Mouse (Mus musculus) MEL (cell line): ENCODE results near the gene Otulinl.

ENCODE experiments used
- CTCF ChIP-seq, 3 experiments: IDR thresholded peaks in 2 of 3; conservative IDR thresholded peaks in 1 of 3; 2 replicates each; pipeline ENCODE4 v1.5.1; 2011 to 2012; ENCODE audit warnings: low read length in 3 of 3, low read depth in 2 of 3, mild to moderate bottlenecking in 2 of 3, improper control_type of control experiment in 1 of 3, inconsistent platforms in 1 of 3, mixed read lengths in 1 of 3, moderate library complexity in 1 of 3; ENCODE audit not compliant: control insufficient read depth in 1 of 3, insufficient read depth in 1 of 3, poor library complexity in 1 of 3, severe bottlenecking in 1 of 3
- EP300 ChIP-seq, 2 experiments: IDR thresholded peaks; 2 replicates each; pipeline ENCODE4 v1.6.1; 2011; ENCODE audit warnings: improper control_type of control experiment in 2 of 2, low read length in 2 of 2, low read depth in 1 of 2, mild to moderate bottlenecking in 1 of 2
- MYC ChIP-seq: IDR thresholded peaks from 2 replicates; pipeline ENCODE4 v1.6.1; 2011; ENCODE audit warnings: low read depth, mild to moderate bottlenecking, low read length, improper control_type of control experiment, moderate library complexity
- NELFE ChIP-seq: IDR thresholded peaks from 2 replicates; pipeline ENCODE4 v1.6.1; 2011; ENCODE audit warnings: low read depth, low read length, improper control_type of control experiment
- NRF1 ChIP-seq: IDR thresholded peaks from 2 replicates; pipeline ENCODE4 v1.6.1; 2014; ENCODE audit warnings: low read depth, mild to moderate bottlenecking, inconsistent platforms, low read length, improper control_type of control experiment, moderate library complexity; ENCODE audit not compliant: poor library complexity, insufficient read depth, severe bottlenecking
- POLR2A ChIP-seq, 2 experiments: IDR thresholded peaks; 2 replicates each; pipeline ENCODE4 v1.6.1; 2011 to 2012; ENCODE audit warnings: low read length in 2 of 2, mild to moderate bottlenecking in 2 of 2, control low read depth in 1 of 2, improper control_type of control experiment in 1 of 2, low read depth in 1 of 2, moderate library complexity in 1 of 2; ENCODE audit not compliant: control insufficient read depth in 1 of 2, insufficient read depth in 1 of 2, poor library complexity in 1 of 2
- SMC3 ChIP-seq: IDR thresholded peaks from 2 replicates; pipeline ENCODE4 v1.6.1; 2011; ENCODE audit warnings: low read depth, low read length, improper control_type of control experiment
- TAL1 ChIP-seq: IDR thresholded peaks from 2 replicates; pipeline ENCODE4 v1.6.1; 2012; ENCODE audit warnings: mild to moderate bottlenecking, inconsistent platforms, low read length, moderate library complexity, mixed read lengths

- no peak for TF ChIP-seq SMC3
- TF ChIP-seq TAL1 = no peak
- TF ChIP-seq POLR2A (IDR thresholded peaks at IDR 0.05; ENCODE audit: control insufficient read depth in 1 of 2, insufficient read depth in 1 of 2, low read depth in 1 of 2, low read length in 2 of 2, poor library complexity in 1 of 2) = no peak
- TF ChIP-seq CTCF (IDR thresholded peaks at IDR 0.05 in 2 of 3, conservative IDR thresholded peaks at IDR 0.05 in 1 of 3; ENCODE audit: control insufficient read depth in 1 of 3, insufficient read depth in 1 of 3, low read depth in 2 of 3, low read length in 3 of 3, poor library complexity in 1 of 3, severe bottlenecking in 1 of 3) = no peak
- no peak for TF ChIP-seq NELFE
- no peak for TF ChIP-seq NRF1
- peak; percentile 33 to 75; a peak in 2 of 4 replicates for TF ChIP-seq EP300 (IDR thresholded peaks at IDR 0.05; ENCODE audit: low read depth in 1 of 2, low read length in 2 of 2)
- no peak for TF ChIP-seq MYC
Observed at GRCm38 (mm10) chr15:27668001-27668461, 13.3 kb downstream of the Otulinl start.
